Mouse (Mus musculus) kidney, postnatal 25 days (tissue): ENCODE measurements around the gene Hoxc6.

Source experiments
- DNase-seq, 2 experiments: peaks; one replicate each; pipeline ENCODE4 v3.0.0; 2021; ENCODE audit warnings: mixed read lengths in 2 of 2

Gene Hoxc6

GRCm38 (mm10) chr15:102967511-102968397 is 30.3 kb upstream of the Hoxc6 start:
- DNase-seq = peak; percentile 48 to 70

DNA sequence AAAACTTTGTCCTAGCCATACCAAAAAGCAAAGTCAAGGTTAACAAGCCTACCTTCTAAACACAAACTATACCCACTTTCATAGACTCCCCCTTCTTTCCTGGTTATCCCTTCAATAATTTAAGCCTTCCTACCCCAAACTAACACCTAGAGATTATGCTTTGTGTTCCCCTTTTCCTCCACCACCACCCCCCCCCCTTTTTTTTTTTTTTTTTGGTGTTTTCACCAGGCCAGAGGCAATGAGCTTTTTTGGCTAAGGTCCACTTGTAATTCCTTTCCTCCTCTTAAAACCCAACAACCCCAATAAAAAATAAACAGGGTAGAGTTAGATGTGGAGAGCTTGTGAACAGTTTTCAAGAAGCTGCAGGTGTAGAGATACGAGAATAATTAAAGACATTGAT is 28.8 kb upstream of the Hoxc6 start:
- DNase-seq = no peak

- peak; percentile 68 to 72 for DNase-seq
Measured at GRCm38 (mm10) chr15:102970740-102971139, 27.3 kb upstream of the Hoxc6 start.

- no peak for DNase-seq
Measured at GRCm38 (mm10) chr15:102972254-102972653, 25.8 kb upstream of the Hoxc6 start.

- DNase-seq = no peak
Measured at GRCm38 (mm10) chr15:102972753-102973152, 25.3 kb upstream of the Hoxc6 start.

GRCm38 (mm10) chr15:102975034-102975433 is 23.0 kb upstream of the Hoxc6 start:
- peak in 1 of 2 experiments; percentile 58 for DNase-seq

- peak; percentile 59 to 84 for DNase-seq
Measured at GRCm38 (mm10) chr15:102975688-102976111, 22.4 kb upstream of the Hoxc6 start.

GRCm38 (mm10) chr15:102976171-102976570 is 21.9 kb upstream of the Hoxc6 start, which contains the start of gene Hoxc9:
TSS of gene Hoxc9 (plus strand) at chr15:102976439.
- peak in 1 of 2 experiments; percentile 67 for DNase-seq

DNA sequence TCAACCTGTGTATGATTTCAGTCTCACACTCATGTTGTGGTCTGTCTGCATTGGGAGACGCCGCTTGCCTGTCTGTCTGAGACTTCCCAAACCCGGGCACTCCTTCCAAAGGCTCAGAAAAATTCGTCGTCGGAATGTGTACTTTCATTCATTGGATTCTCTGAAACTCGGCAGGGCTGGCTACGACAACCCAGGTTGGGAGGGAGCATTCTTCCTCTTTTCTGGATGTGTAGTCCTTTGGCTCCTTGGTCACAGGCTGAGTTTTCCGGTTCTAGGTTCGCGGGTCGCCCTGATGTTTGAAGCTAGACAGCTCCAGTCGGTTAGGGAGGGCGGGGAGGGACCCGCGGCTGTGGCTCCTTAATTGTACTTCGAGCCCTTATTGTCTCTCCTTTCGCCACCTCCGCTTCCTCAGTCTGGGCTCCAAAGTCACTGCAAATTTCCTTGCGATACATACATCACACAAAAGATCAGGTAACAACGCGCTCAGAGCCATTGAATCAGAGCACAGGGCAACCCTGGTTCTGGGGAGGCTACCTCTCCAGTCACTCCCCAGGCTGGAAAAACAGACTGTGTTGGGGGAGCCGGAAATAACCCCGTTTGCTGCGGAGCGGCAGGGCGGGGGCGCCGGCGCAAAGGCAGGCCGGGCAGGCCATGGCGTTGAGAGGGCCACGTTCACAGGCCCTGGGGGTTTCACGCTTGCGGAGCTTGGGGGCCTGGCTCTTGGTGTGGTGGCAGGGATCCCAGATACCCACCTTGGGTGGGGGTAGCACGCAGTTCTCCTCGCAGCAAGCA is 21.2 kb upstream of the Hoxc6 start:
- DNase-seq = peak in 1 of 2 experiments; percentile 68

- no peak for DNase-seq
Measured at GRCm38 (mm10) chr15:102977423-102977974, 20.6 kb upstream of the Hoxc6 start.

DNA sequence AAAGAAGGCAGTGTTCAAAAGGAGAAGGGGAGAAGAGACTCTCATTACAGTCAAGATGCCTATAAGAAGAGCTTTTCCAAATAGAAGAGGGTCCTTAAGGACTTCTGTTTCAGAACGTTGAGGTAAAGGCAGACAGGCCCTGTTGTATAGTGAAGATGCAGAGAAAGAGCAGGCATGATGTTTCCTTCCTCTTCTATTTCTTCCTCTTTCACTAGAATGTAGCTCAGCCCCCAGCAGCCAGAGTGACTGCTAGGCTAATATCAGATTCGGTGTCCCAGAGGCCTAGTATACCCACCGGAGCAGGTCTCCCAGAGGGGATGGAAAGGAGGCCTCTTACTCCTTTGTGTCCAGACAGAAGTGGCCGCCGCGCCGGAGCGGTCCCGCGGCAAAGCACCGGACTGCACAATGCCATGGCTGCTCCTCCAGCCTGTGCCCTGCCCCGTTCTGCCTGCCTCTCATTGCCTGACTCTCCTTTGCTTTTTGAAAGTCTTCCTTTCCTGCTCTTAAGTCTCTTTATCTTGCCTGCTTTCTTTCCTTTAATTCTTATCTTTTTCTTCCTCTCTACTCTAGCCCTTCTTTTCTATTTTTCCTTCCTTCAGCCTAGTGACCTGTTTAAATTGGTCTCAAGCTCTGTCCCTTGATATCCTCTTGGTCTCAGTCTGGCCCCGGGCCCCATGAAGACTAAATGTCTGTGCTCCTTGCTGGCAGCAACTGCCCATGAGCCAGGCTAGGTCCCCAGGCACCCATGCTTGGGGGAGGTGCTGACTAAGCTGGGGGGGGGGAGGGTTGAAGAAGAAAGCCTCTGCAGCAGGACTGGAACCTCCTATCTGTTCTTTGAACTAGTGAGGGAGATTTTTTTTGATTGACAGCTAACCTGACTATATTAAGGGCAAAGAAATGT is 19.2 kb upstream of the Hoxc6 start:
- no peak for DNase-seq

DNA sequence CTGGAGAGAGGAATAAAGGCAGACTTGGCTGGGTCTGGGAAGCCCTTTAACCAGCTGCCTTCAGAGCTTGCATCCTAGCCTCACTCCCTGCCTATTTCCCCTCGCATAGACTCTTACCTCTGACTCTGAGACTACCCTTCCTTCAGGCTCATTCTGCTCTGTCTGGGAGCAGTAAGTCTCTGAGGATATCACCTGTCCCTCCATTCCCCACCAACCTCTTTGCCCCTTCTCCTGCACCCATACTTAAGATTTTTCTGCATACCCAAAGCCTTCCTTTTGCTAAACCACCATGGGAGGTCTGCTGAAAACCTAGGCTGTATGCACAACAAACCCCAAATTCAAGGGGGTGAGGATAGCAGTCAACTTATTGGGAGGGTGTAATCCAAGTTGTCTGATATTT is 18.1 kb upstream of the Hoxc6 start:
- no peak for DNase-seq

GRCm38 (mm10) chr15:102980352-102980751 is 17.7 kb upstream of the Hoxc6 start:
- DNase-seq = no peak

DNA sequence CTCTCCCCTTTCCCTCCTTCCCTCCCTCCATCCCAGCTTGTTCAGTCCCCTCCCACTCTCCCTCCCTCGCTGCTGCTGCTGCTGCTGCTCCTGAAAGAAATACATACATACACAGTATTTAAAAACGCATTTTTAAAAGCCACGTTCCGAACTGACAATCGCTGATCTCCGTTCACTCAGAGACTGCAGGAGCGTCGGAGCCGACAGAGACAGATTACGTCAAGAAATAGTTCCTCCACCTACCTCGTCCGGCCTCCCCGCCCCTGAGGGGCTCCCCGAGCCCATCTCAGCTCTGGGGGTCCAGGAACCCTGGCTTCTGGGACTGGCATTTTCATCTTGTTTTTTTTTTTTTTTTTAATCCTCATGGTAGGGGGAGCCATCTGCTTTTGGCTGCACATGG is 17.1 kb upstream of the Hoxc6 start:
- DNase-seq = peak in 1 of 2 experiments; percentile 62

GRCm38 (mm10) chr15:102981379-102982288 is 16.4 kb upstream of the Hoxc6 start:
- peak; percentile 79 for DNase-seq

DNA sequence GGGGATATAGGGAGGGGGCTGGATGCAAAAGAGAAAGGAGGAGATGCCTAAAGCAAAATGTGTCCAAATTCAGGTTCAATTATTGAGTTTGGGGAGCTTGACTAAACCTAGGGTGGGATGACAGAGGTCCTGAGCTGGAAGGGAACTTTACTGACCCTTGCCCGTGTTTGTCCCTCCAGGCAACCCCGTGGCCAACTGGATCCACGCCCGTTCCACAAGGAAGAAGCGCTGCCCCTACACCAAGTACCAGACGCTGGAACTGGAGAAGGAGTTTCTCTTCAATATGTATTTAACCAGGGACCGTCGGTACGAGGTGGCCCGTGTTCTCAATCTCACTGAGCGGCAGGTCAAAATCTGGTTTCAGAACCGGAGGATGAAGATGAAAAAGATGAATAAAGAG is 14.3 kb upstream of the Hoxc6 start:
- no peak for DNase-seq

GRCm38 (mm10) chr15:102984521-102984920 is 13.5 kb upstream of the Hoxc6 start:
- no peak for DNase-seq

DNA sequence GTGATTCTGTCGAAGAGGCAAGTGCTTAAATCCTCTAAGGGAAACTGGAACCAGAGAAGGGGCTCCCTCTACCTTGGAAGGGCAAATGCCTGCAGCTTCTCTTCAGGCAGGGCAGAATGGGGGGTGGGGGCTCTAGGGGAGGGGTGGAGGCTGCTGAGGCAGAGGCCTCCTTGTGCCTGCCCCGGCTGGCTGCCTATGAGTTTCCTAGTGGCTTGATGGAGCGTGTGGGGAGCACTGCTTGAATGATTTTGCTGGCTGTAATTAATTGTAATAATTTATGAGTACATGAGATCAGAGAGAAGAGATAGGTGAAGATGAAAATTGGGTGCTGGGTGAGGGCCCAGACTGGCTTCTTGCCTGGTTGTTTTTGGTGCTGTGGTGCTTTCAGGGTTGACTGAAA is 13.1 kb upstream of the Hoxc6 start:
- no peak for DNase-seq

DNA sequence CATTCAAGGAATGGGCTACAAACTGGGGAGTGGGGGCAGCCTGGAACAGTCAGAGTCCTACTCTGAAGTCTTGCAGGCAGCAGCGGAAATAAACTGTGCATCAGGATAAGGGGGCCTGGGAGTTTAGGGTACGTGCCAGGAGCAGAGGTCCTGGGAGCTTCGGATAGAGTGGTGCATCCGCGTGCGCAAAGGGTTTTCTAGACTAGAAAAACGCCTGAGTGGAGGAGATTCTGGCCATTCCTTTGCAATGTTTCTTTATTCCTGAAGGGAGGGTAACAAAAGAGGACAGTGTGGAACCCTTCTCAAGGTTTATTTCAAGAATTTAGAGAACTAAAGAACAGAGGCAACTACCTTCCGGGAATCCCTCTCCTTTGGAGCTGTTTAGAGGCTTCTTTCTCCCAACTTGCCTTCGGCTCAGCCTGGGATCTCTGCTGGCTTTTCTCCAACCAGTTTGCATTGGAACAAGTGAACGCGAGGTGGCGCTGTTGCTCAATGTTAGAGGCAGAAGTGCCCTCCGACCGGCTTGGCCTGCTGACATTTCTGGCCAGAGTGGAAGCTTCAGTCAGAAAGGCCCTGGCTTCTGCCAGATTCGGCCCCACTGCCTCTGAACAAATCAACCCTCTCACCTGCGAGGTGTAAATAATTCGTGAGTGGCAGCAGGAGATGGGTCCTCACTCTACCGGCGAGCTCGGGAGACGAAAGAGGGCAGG is 10.8 kb upstream of the Hoxc6 start:
- peak; percentile 92 to 99 for DNase-seq

GRCm38 (mm10) chr15:102988078-102988477 is 10.0 kb upstream of the Hoxc6 start:
- DNase-seq = no peak
